Mouse (Mus musculus): ENCODE results near the gene Cirbp. TPM values are rescaled to one million over a fixed set of nuclear protein-coding genes. Genes with fewer than 3 reads are reported as not detected.

The Cirbp gene
- total and polyA plus RNA-seq, 2 experiments from 2014 or later = 424 to 834 TPM

GRCm38 (mm10) chr10:80121639-80122038, 44.1 kb upstream of the Cirbp start:
- H3K4me1 ChIP-seq (ENCODE audit: insufficient read depth) = peaks cover 16% of the 10 kb centered on the region
- peaks cover 21% of the 10 kb centered on the region for H3K36me3 ChIP-seq (ENCODE audit: insufficient read depth)
- H3K4me3 ChIP-seq (ENCODE audit: low read depth, low read length) = no peak overlapping the region
- H3K27me3 ChIP-seq (ENCODE audit: insufficient read depth, low read length) = no peaks in the 10 kb centered on the region
- no peak overlapping the region for H3K27ac ChIP-seq (ENCODE audit: low read depth, low read length)
- H3K4me2 ChIP-seq (ENCODE audit: low read depth) = no peak overlapping the region
- 83% methylated on average over 2 of the region's 2 CpGs for WGBS
- DNase-seq (no peak), ATAC-seq (no peak)
- no peak for TF ChIP-seq CTCF (IDR thresholded peaks at IDR 0.05; ENCODE audit: low read depth)
- no peaks in the 10 kb centered on the region for H3K9me3 ChIP-seq (ENCODE audit: low read length)
- H3K9ac ChIP-seq = no peak overlapping the region

GRCm38 (mm10) chr10:80123932-80124562, 41.7 kb upstream of the Cirbp start:
- no peaks in the 10 kb centered on the region for H3K27me3 ChIP-seq (ENCODE audit: insufficient read depth, low read length)
- 88% methylated on average over 9 of the region's 9 CpGs for WGBS
- TF ChIP-seq CTCF (IDR thresholded peaks at IDR 0.05; ENCODE audit: low read depth) = no peak
- H3K4me1 ChIP-seq (ENCODE audit: insufficient read depth) = no peaks in the 10 kb centered on the region
- ATAC-seq (no peak), DNase-seq (no peak)
- H3K4me2 ChIP-seq (ENCODE audit: low read depth) = no peak overlapping the region
- H3K4me3 ChIP-seq (ENCODE audit: low read depth, low read length) = no peak overlapping the region
- no peak overlapping the region for H3K9ac ChIP-seq
- no peaks in the 10 kb centered on the region for H3K9me3 ChIP-seq (ENCODE audit: low read length)
- H3K36me3 ChIP-seq (ENCODE audit: insufficient read depth) = peaks cover 41% of the 10 kb centered on the region
- no peak overlapping the region for H3K27ac ChIP-seq (ENCODE audit: low read depth, low read length)

GRCm38 (mm10) chr10:80127920-80128319, 37.9 kb upstream of the Cirbp start:
- no peaks in the 10 kb centered on the region for H3K4me1 ChIP-seq (ENCODE audit: insufficient read depth)
- no peak overlapping the region for H3K4me3 ChIP-seq (ENCODE audit: low read depth, low read length)
- no peak overlapping the region for H3K9ac ChIP-seq
- no peak overlapping the region for H3K4me2 ChIP-seq (ENCODE audit: low read depth)
- DNase-seq (no peak), ATAC-seq (no peak)
- H3K9me3 ChIP-seq (ENCODE audit: low read length) = no peaks in the 10 kb centered on the region
- H3K27ac ChIP-seq (ENCODE audit: low read depth, low read length) = no peak overlapping the region
- H3K27me3 ChIP-seq (ENCODE audit: insufficient read depth, low read length) = no peaks in the 10 kb centered on the region
- H3K36me3 ChIP-seq (ENCODE audit: insufficient read depth) = peaks cover 73% of the 10 kb centered on the region
- no peak for TF ChIP-seq CTCF (IDR thresholded peaks at IDR 0.05; ENCODE audit: low read depth)
- WGBS = 94% methylated on average over 8 of the region's 8 CpGs

GRCm38 (mm10) chr10:80129846-80130245, 35.9 kb upstream of the Cirbp start:
- no peaks in the 10 kb centered on the region for H3K4me1 ChIP-seq (ENCODE audit: insufficient read depth)
- no peak overlapping the region for H3K9ac ChIP-seq
- H3K27ac ChIP-seq (ENCODE audit: low read depth, low read length) = no peak overlapping the region
- no peak for ATAC-seq
- 86% methylated on average over 9 of the region's 9 CpGs for WGBS
- no peaks in the 10 kb centered on the region for H3K9me3 ChIP-seq (ENCODE audit: low read length)
- H3K36me3 ChIP-seq (ENCODE audit: insufficient read depth) = peaks cover 92% of the 10 kb centered on the region
- no peak overlapping the region for H3K4me3 ChIP-seq (ENCODE audit: low read depth, low read length)
- H3K27me3 ChIP-seq (ENCODE audit: insufficient read depth, low read length) = no peaks in the 10 kb centered on the region
- no peak for TF ChIP-seq CTCF (IDR thresholded peaks at IDR 0.05; ENCODE audit: low read depth)
- no peak for DNase-seq
- no peak overlapping the region for H3K4me2 ChIP-seq (ENCODE audit: low read depth)

GRCm38 (mm10) chr10:80130403-80131031, 35.3 kb upstream of the Cirbp start:
- Histone ChIP-seq H3K9me3 (ENCODE audit: low read length) (no peaks in the 10 kb centered on the region), H3K36me3 (ENCODE audit: insufficient read depth) (peaks cover 92% of the 10 kb centered on the region), H3K4me3 (ENCODE audit: low read depth, low read length) (no peak overlapping the region), H3K4me2 (ENCODE audit: low read depth) (no peak overlapping the region), H3K27ac (ENCODE audit: low read depth, low read length) (peak overlapping the region; percentile 36; the same call in 1 of the 2 replicates), H3K27me3 (ENCODE audit: insufficient read depth, low read length) (no peaks in the 10 kb centered on the region), H3K9ac (no peak overlapping the region), H3K4me1 (ENCODE audit: insufficient read depth) (no peaks in the 10 kb centered on the region)
- TF ChIP-seq CTCF (IDR thresholded peaks at IDR 0.05; ENCODE audit: low read depth) = no peak
- DNase-seq = no peak
- 83% methylated on average over 18 of the region's 18 CpGs for WGBS
- no peak; the same call in 1 of the 2 replicates for ATAC-seq

- 16% methylated on average over 55 of the region's 55 CpGs for WGBS
- peak; percentile 47 for TF ChIP-seq CTCF (IDR thresholded peaks at IDR 0.05; ENCODE audit: low read depth)
Observed at GRCm38 (mm10) chr10:80131316-80131951, 34.4 kb upstream of the Cirbp start.

GRCm38 (mm10) chr10:80131952-80132350, 33.8 kb upstream of the Cirbp start:
- H3K4me3 ChIP-seq (ENCODE audit: low read depth, low read length) = no peak overlapping the region
- peak; percentile 23 for ATAC-seq

More at GRCm38 (mm10) chr10:80131316-80131951, 34.4 kb upstream of the Cirbp start:
- H3K9ac ChIP-seq = peak overlapping the region; percentile 18
- peak overlapping the region; percentile 34 for H3K4me2 ChIP-seq (ENCODE audit: low read depth)
- H3K36me3 ChIP-seq (ENCODE audit: insufficient read depth) = peaks cover 88% of the 10 kb centered on the region
- peak; percentile 86 for ATAC-seq
- no peaks in the 10 kb centered on the region for H3K9me3 ChIP-seq (ENCODE audit: low read length)
- no peak overlapping the region for H3K4me3 ChIP-seq (ENCODE audit: low read depth, low read length)
- H3K27ac ChIP-seq (ENCODE audit: low read depth, low read length) = peak overlapping the region; percentile 36
- peak; percentile 88 for DNase-seq
- no peaks in the 10 kb centered on the region for H3K27me3 ChIP-seq (ENCODE audit: insufficient read depth, low read length)
- H3K4me1 ChIP-seq (ENCODE audit: insufficient read depth) = no peaks in the 10 kb centered on the region

More at GRCm38 (mm10) chr10:80131952-80132350, 33.8 kb upstream of the Cirbp start:
- 34% methylated on average over 27 of the region's 27 CpGs for WGBS
- no peak for DNase-seq
- H3K4me2 ChIP-seq (ENCODE audit: low read depth) = peak overlapping the region; percentile 34
- H3K4me1 ChIP-seq (ENCODE audit: insufficient read depth) = peaks cover 5% of the 10 kb centered on the region; the same call in 1 of the 2 replicates
- H3K27ac ChIP-seq (ENCODE audit: low read depth, low read length) = peak overlapping the region; percentile 36; the same call in 1 of the 2 replicates
- peaks cover 87% of the 10 kb centered on the region for H3K36me3 ChIP-seq (ENCODE audit: insufficient read depth)
- H3K9me3 ChIP-seq (ENCODE audit: low read length) = no peaks in the 10 kb centered on the region
- no peak for TF ChIP-seq CTCF (IDR thresholded peaks at IDR 0.05; ENCODE audit: low read depth)
- H3K9ac ChIP-seq = peak overlapping the region; percentile 18
- no peaks in the 10 kb centered on the region for H3K27me3 ChIP-seq (ENCODE audit: insufficient read depth, low read length)

All from forebrain, postnatal 0 days (tissue).